Mouse (Mus musculus) spleen, adult 2 months (tissue): ENCODE measurements at regions not wholly inside any gene's neighbourhood (a gene's known extent, or its start where the extent isn't known, plus 50 kb on each side); places are given as distances from the start of the nearest gene placed in this dataset.

Experiments
- CTCF ChIP-seq: fragments of 200-500 bp; IDR thresholded peaks from 2 replicates; pipeline ENCODE4 v1.5.1; 2011; ENCODE audit warnings: mild to moderate bottlenecking, inconsistent platforms; ENCODE audit not compliant: insufficient read depth, insufficient read length, insufficient replicate concordance; ENCODE audit errors: extremely low read depth
- POLR2A ChIP-seq: fragments of 200-500 bp; IDR thresholded peaks from 2 replicates; pipeline ENCODE4 v1.6.1; 2011; ENCODE audit warnings: low read depth, low read length, inconsistent platforms

DNA sequence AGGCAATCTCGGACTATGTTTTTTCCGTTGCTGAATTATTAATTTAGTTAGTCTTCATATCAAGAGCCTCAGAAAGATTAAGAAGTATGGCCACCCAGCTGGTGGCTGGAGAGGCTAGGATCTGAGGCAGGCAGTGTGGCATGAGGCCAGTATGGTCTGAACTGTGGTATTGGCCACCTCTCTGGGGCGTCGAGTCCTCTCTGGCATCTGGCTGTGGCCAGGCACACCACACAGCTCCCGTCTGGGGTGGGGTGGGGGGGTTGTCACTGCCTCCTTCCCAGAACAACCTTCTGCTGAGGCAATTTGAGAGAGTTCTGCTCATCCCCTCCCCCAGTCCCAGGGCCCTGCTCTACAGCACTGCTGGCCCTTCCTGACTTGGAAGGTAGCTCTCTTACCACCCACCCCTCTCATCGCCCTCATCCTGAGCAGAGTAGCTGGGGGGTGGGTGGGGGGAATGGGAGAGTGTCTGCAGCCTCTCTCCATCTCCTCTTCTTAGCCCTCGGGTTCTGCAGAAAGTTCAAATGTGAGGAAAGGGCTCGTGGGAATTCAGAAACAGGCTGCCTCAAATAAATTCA, 103.2 kb downstream of the Vegfa start:
- TF ChIP-seq POLR2A (no peak), CTCF (no peak)
